Comparison of ENCODE assay signal across 18 mouse cellular contexts in genomic region chr13:95494812-95495211, GRCm38 (mm10). TPM values are rescaled to one million over a fixed set of nuclear protein-coding genes. Genes with fewer than 3 reads are reported as not detected.
DNase-seq lines count a peak whose midpoint lies in the region; ATAC-seq lines count a peak whose summit lies in the region.
"Had no signal": no experiment of that assay in that cellular context is flagged by ENCODE, and none has a peak within 500 bp of the region (broad histone marks: within the 10 kb centered on the region; RNA-seq: fewer than 3 reads in every experiment).

No protein-coding gene starts in this region.

- H3K4me3 ChIP-seq in macrophage (ENCODE audit: inconsistent target), result no peak overlapping the region
- H3K4me3 ChIP-seq in forebrain, embryonic 11.5 days (ENCODE audit: low read depth, low read length), result no peak overlapping the region
- no peak overlapping the region for H3K4me3 ChIP-seq in hindbrain, embryonic 14.5 days (replicated peaks; ENCODE audit: low read length)
- H3K4me3 ChIP-seq: heart, embryonic 15.5 days; limb, embryonic 15.5 days; megakaryocyte, embryonic 14.5 days; neural tube, embryonic 13.5 days had no signal

- ATAC-seq in forebrain, embryonic 11.5 days (replicated peaks; ENCODE audit: low FRiP score), result no peak
- ATAC-seq in hindbrain, embryonic 14.5 days (ENCODE audit: low FRiP score), result no peak
- ATAC-seq: hindbrain, embryonic 16.5 days had no signal

- H3K27me3 ChIP-seq in forebrain, embryonic 11.5 days (ENCODE audit: control insufficient read depth, insufficient read depth, low read length), result no peaks in the 10 kb centered on the region
- no peaks in the 10 kb centered on the region for H3K27me3 ChIP-seq in hindbrain, embryonic 14.5 days (ENCODE audit: control insufficient read depth, insufficient read depth, low read length)
- H3K27me3 ChIP-seq: heart, embryonic 15.5 days; limb, embryonic 15.5 days; neural tube, embryonic 13.5 days had no signal

- H3K4me2 ChIP-seq in forebrain, embryonic 11.5 days (ENCODE audit: low read depth, low read length, severe bottlenecking), result no peak overlapping the region
- no peak overlapping the region for H3K4me2 ChIP-seq in hindbrain, embryonic 14.5 days (replicated peaks)
- H3K4me2 ChIP-seq: heart, embryonic 15.5 days; limb, embryonic 15.5 days; neural tube, embryonic 13.5 days had no signal

- no peaks in the 10 kb centered on the region for H3K79me2 ChIP-seq in macrophage (ENCODE audit: inconsistent target)

- 8% methylated on average over 8 of the region's 8 CpGs for WGBS in macrophage (ENCODE audit: missing documents)
- 87% methylated on average over 8 of the region's 8 CpGs for WGBS in forebrain, embryonic 11.5 days
- 84% methylated on average over 8 of the region's 8 CpGs for WGBS in hindbrain, embryonic 14.5 days

- H3K9me3 ChIP-seq in forebrain, embryonic 11.5 days (ENCODE audit: control insufficient read depth, low read length), result no peaks in the 10 kb centered on the region
- H3K9me3 ChIP-seq in hindbrain, embryonic 14.5 days (ENCODE audit: control insufficient read depth, low read length), result no peaks in the 10 kb centered on the region
- H3K9me3 ChIP-seq: heart, embryonic 15.5 days; limb, embryonic 15.5 days; megakaryocyte, embryonic 14.5 days; neural tube, embryonic 13.5 days had no signal

- H3K4me1 ChIP-seq in forebrain, embryonic 11.5 days (replicated peaks; ENCODE audit: control insufficient read depth, insufficient read depth, low read length), result peaks cover 3% of the 10 kb centered on the region; the same call in 1 of the 2 replicates
- no peaks in the 10 kb centered on the region for H3K4me1 ChIP-seq in hindbrain, embryonic 14.5 days (replicated peaks; ENCODE audit: control insufficient read depth, insufficient read depth, low read length)
- H3K4me1 ChIP-seq: megakaryocyte, embryonic 14.5 days; neural tube, embryonic 13.5 days had no signal

- no peak overlapping the region for H3K9ac ChIP-seq in forebrain, embryonic 11.5 days (ENCODE audit: low read length)
- no peak overlapping the region for H3K9ac ChIP-seq in hindbrain, embryonic 14.5 days
- H3K9ac ChIP-seq: heart, embryonic 15.5 days; limb, embryonic 15.5 days; neural tube, embryonic 13.5 days had no signal

- H3K36me3 ChIP-seq in macrophage (ENCODE audit: inconsistent target), result no peaks in the 10 kb centered on the region
- no peaks in the 10 kb centered on the region for H3K36me3 ChIP-seq in forebrain, embryonic 11.5 days (ENCODE audit: control insufficient read depth, insufficient read depth, low read length)
- no peaks in the 10 kb centered on the region for H3K36me3 ChIP-seq in hindbrain, embryonic 14.5 days (replicated peaks; ENCODE audit: control insufficient read depth, insufficient read depth)
- H3K36me3 ChIP-seq: heart, embryonic 15.5 days; limb, embryonic 15.5 days; neural tube, embryonic 13.5 days had no signal

- peak; percentile 6 for DNase-seq in layer of hippocampus, adult 9-10 months (ENCODE audit: low spot score)
- DNase-seq in layer of hippocampus, postnatal 14 days (ENCODE audit: low spot score in 2 of 2), result no peak
- DNase-seq in spleen, postnatal 36 days (ENCODE audit: low spot score in 2 of 2), result peak; percentile 15 to 40
- no peak for DNase-seq in spleen, postnatal 14 days (ENCODE audit: low spot score in 2 of 2)
- no peak for DNase-seq in forebrain, embryonic 11.5 days (ENCODE audit: low spot score)
- no peak for DNase-seq in hindbrain, embryonic 14.5 days (ENCODE audit: low spot score)
- DNase-seq: cerebellum, adult 18-20 months; gastrocnemius, postnatal 14 days; thymus, adult 18-20 months had no signal

- H3K27ac ChIP-seq in macrophage, result 0 out of 2 replicates have a peak overlapping the region, but pooled peaks have one; percentile 21
- no peak overlapping the region for H3K27ac ChIP-seq in forebrain, embryonic 11.5 days (ENCODE audit: low read depth, low read length)
- H3K27ac ChIP-seq in hindbrain, embryonic 14.5 days, result no peak overlapping the region
- H3K27ac ChIP-seq: heart, embryonic 15.5 days; limb, embryonic 15.5 days; neural tube, embryonic 13.5 days had no signal

RNA-seq across cellular contexts. Expression of gene S100z, which starts 16.3 kb away (rescaled TPM):
- total RNA-seq in layer of hippocampus, postnatal 14 days (2021), result not detected
- total RNA-seq in macrophage (2018; cell fraction: chromatin; rRNA removed), result not detected
- not detected for total RNA-seq in macrophage (2018; cell fraction: cytosol; rRNA removed)
- not detected for total RNA-seq in macrophage (2018; cell fraction: nucleus; rRNA removed)
- polyA plus RNA-seq in macrophage (2018), result not detected in 3 replicates
- 0.83 and 1.7 TPM in 2 replicates for polyA plus RNA-seq in forebrain, embryonic 11.5 days (2014; fragmentation: Nextera tagmentation; extraction: Ambion mirVana)
- polyA plus RNA-seq in hindbrain, embryonic 14.5 days (2014; fragmentation: Nextera tagmentation; extraction: Ambion mirVana), result not detected in 2 replicates
- total RNA-seq: left cerebral cortex, adult 8-10 months; midbrain, postnatal 0 days had no signal
- polyA plus RNA-seq: cortical plate, adult 2 months; heart, embryonic 15.5 days; hindbrain, embryonic 16.5 days; limb, embryonic 15.5 days; midbrain, postnatal 0 days; neural tube, embryonic 13.5 days had no signal

RNA-seq across cellular contexts. Expression of gene F2rl1, which starts 30.2 kb away (rescaled TPM):
- under 1 TPM; 0.19 to 0.35 TPM for total RNA-seq in layer of hippocampus, postnatal 14 days (2021)
- total RNA-seq in macrophage (2018; cell fraction: chromatin; rRNA removed), result not detected
- under 1 TPM in 1 of 26 experiments, not detected in 25; 0.05 TPM for total RNA-seq in macrophage (2018; cell fraction: cytosol; rRNA removed)
- total RNA-seq in macrophage (2018; cell fraction: nucleus; rRNA removed), result under 1 TPM in 1 of 26 experiments, not detected in 25; 0.12 TPM
- polyA plus RNA-seq in macrophage (2018), result not detected in 3 replicates
- polyA plus RNA-seq in forebrain, embryonic 11.5 days (2014; fragmentation: Nextera tagmentation; extraction: Ambion mirVana), result 0.12 TPM in 1 of 2 replicates, not detected in the other
- polyA plus RNA-seq in hindbrain, embryonic 14.5 days (2014; fragmentation: Nextera tagmentation; extraction: Ambion mirVana), result not detected in 2 replicates
- polyA plus RNA-seq: neural tube, embryonic 13.5 days had no signal

RNA-seq across cellular contexts. Expression of gene Crhbp, which starts 50.1 kb away (rescaled TPM):
- 10 to 100 TPM; 16.8 to 17.8 TPM for total RNA-seq in layer of hippocampus, postnatal 14 days (2021)
- total RNA-seq in macrophage (2018; cell fraction: chromatin; rRNA removed), result not detected
- not detected for total RNA-seq in macrophage (2018; cell fraction: cytosol; rRNA removed)
- total RNA-seq in macrophage (2018; cell fraction: nucleus; rRNA removed), result not detected
- not detected in 3 replicates for polyA plus RNA-seq in macrophage (2018)
- 0.17 and 0.25 TPM in 2 replicates for polyA plus RNA-seq in forebrain, embryonic 11.5 days (2014; fragmentation: Nextera tagmentation; extraction: Ambion mirVana)
- polyA plus RNA-seq in hindbrain, embryonic 14.5 days (2014; fragmentation: Nextera tagmentation; extraction: Ambion mirVana), result 10.4 and 11.7 TPM in 2 replicates
- total RNA-seq: gastrocnemius, postnatal 14 days had no signal

Comparison
In these comparisons a context has a peak if more than half of its experiments do, and no peak if none do; other contexts are left out.
1. DNase-seq: peak in layer of hippocampus, adult 9-10 months (single experiment) and spleen, postnatal 36 days (2 of 2); none in layer of hippocampus, postnatal 14 days (0 of 2), spleen, postnatal 14 days (0 of 2), forebrain, embryonic 11.5 days (single experiment) and hindbrain, embryonic 14.5 days (single experiment).